16 mouse cellular contexts compared by ENCODE assay signal in the genomic region with DNA sequence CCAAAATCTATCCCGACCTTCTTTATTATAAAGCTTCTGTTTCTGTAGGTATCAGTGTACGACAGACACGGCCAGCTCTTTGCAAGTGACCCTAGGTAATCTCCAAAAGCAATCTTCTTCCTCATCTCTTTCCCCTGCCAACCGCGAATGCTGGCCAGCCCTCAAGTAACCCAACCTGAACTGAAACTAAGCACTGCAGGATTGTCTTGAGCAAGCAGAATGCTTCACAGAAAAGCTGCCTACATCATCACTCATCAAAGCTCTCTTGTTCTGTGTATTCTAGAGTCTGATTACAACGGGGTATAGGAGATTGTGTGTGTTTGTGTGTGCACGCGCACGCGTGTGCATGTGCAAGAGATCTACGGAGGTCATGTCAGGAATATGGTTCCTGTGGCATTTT.
DNase-seq lines count a peak whose midpoint lies in the region; ATAC-seq and TF ChIP-seq lines count a peak whose summit lies in the region.
"Had no signal": no experiment of that assay in that cellular context is flagged by ENCODE, and none has a peak within 500 bp of the region (broad histone marks: within the 10 kb centered on the region; RNA-seq: fewer than 3 reads in every experiment).

No protein-coding gene starts in this region.

- no peak for TF ChIP-seq CTCF in heart, adult 2 months (IDR thresholded peaks at IDR 0.05)

- no peak overlapping the region for H3K4me3 ChIP-seq in liver, embryonic 16.5 days (ENCODE audit: low read depth, low read length)
- H3K4me3 ChIP-seq in heart, adult 2 months: no peak overlapping the region
- H3K4me3 ChIP-seq: embryonic facial prominence, embryonic 15.5 days; forebrain, embryonic 12.5 days; limb, embryonic 13.5 days had no signal

- no peaks in the 10 kb centered on the region for H3K9me3 ChIP-seq in liver, embryonic 16.5 days (replicated peaks; ENCODE audit: control insufficient read depth, low read length)
- H3K9me3 ChIP-seq: embryonic facial prominence, embryonic 15.5 days; forebrain, embryonic 12.5 days; limb, embryonic 13.5 days had no signal

- H3K27me3 ChIP-seq in liver, embryonic 16.5 days (ENCODE audit: control insufficient read depth, insufficient read depth, low read depth, low read length): no peaks in the 10 kb centered on the region
- H3K27me3 ChIP-seq in heart, adult 2 months (ENCODE audit: control insufficient read depth, insufficient read depth, low read length): no peaks in the 10 kb centered on the region
- H3K27me3 ChIP-seq: embryonic facial prominence, embryonic 15.5 days; forebrain, embryonic 12.5 days; limb, embryonic 13.5 days had no signal

- peaks cover 9% of the 10 kb centered on the region for H3K79me2 ChIP-seq in heart, adult 2 months (replicated peaks; ENCODE audit: control insufficient read depth, insufficient read depth, low read length)

- 0 out of 2 replicates have a peak, but pooled peaks have one; percentile 11 for ATAC-seq in liver, embryonic 16.5 days (ENCODE audit: low read depth)
- ATAC-seq in megakaryocyte, adult 5-6 weeks (ENCODE audit: poor library complexity, severe bottlenecking): peak; percentile 91
- ATAC-seq: lung, postnatal 0 days had no signal

- no peak overlapping the region for H3K9ac ChIP-seq in liver, embryonic 16.5 days (ENCODE audit: low read depth, low read length)
- H3K9ac ChIP-seq in heart, adult 2 months (ENCODE audit: low read depth, low read length): no peak overlapping the region
- H3K9ac ChIP-seq: embryonic facial prominence, embryonic 15.5 days; forebrain, embryonic 12.5 days; limb, embryonic 13.5 days had no signal

- H3K27ac ChIP-seq in liver, embryonic 16.5 days (ENCODE audit: low read length): no peak overlapping the region
- H3K27ac ChIP-seq in heart, adult 2 months: no peak overlapping the region
- H3K27ac ChIP-seq: embryonic facial prominence, embryonic 15.5 days; forebrain, embryonic 12.5 days; limb, embryonic 13.5 days had no signal

- intact Hi-C loops in heart, adult 2 months (cut with DNase I): loop anchor here (5.0 kb wide), 1 partner anchor 39 kb away; no protein-coding TSS in a partner anchor

- H3K4me1 ChIP-seq in liver, embryonic 16.5 days (ENCODE audit: control insufficient read depth, low read depth, low read length): peaks cover under 1% of the 10 kb centered on the region; the same call in 1 of the 2 replicates
- H3K4me1 ChIP-seq in heart, adult 2 months (ENCODE audit: control insufficient read depth, insufficient read depth, low read length): peaks cover 4% of the 10 kb centered on the region

- TF ChIP-seq POLR2A in heart, adult 2 months (IDR thresholded peaks at IDR 0.05; ENCODE audit: insufficient read depth, low read depth, low read length): no peak

- no peak overlapping the region for H3K4me2 ChIP-seq in liver, embryonic 16.5 days (ENCODE audit: low read depth, low read length)
- H3K4me2 ChIP-seq: embryonic facial prominence, embryonic 15.5 days; forebrain, embryonic 12.5 days; heart, embryonic 11.5 days; limb, embryonic 13.5 days; midbrain, embryonic 11.5 days had no signal

- peak; percentile 49 for DNase-seq in gastrocnemius, adult 18-20 months (ENCODE audit: low spot score)
- no peak for DNase-seq in gastrocnemius, postnatal 10 days
- no peak for DNase-seq in liver
- DNase-seq in A20 (ENCODE audit: low read depth, low spot score): peak; percentile 58
- DNase-seq in MN1 (ENCODE audit: low spot score): no peak
- no peak for DNase-seq in heart, adult 2 months
- DNase-seq: kidney, adult 9 months; kidney, postnatal 4 days had no signal

- no peak for TF ChIP-seq EP300 in heart, adult 2 months (IDR thresholded peaks at IDR 0.05; ENCODE audit: insufficient read depth, low read depth, low read length)

- H3K36me3 ChIP-seq in liver, embryonic 16.5 days (ENCODE audit: control insufficient read depth, insufficient read depth): no peaks in the 10 kb centered on the region
- H3K36me3 ChIP-seq in heart, adult 2 months (ENCODE audit: control insufficient read depth, insufficient read depth, low read length): peaks cover 2% of the 10 kb centered on the region
- H3K36me3 ChIP-seq: embryonic facial prominence, embryonic 15.5 days; forebrain, embryonic 12.5 days; limb, embryonic 13.5 days had no signal

- 60% methylated on average over 11 of the region's 11 CpGs for WGBS in liver, embryonic 16.5 days (ENCODE audit: insufficient replicate concordance)
- WGBS in heart, adult 2 months: 73% methylated on average over 11 of the region's 11 CpGs

Comparison
In these comparisons a context has a peak if more than half of its experiments do, and no peak if none do; other contexts are left out.
1. DNase-seq: peak in gastrocnemius, adult 18-20 months (single experiment) and A20 (single experiment); none in gastrocnemius, postnatal 10 days (single experiment), liver (single experiment), MN1 (single experiment) and heart, adult 2 months (0 of 2).